Mouse (Mus musculus) neutrophil, adult 5-6 weeks (primary cell): ENCODE measurements around the gene Gm8180. TPM values are rescaled to one million over a fixed set of nuclear protein-coding genes. Genes with fewer than 3 reads are reported as not detected.
A peak's percentile ranks its signal among the peaks of the same experiment; 100 is the strongest.
"Not testable (repeated sequence)": the region's sequence is repeated elsewhere in the genome, so short reads cannot be mapped to it uniquely, and the experiment has no call there.

Experiments used
- ATAC-seq: fragments of 151-379, 151-347 bp; 2 replicates; pipeline ENCODE4 v1.8.0; 2017; ENCODE audit warnings: mild to moderate bottlenecking, moderate TSS enrichment; ENCODE audit not compliant: insufficient number of reproducible peaks, poor library complexity, low FRiP score, severe bottlenecking; ENCODE audit errors: extremely low read depth
- total RNA-seq: library from RNA; stranded (forward); fragments of 200-1000 nt; gene quantifications from 2 replicates; pipeline ENCODE4 v1.2.3, GENCODE M21; 2017

The Gm8180 gene
- not detected in 2 replicates for total RNA-seq

- not testable (repeated sequence) for ATAC-seq
Observed at GRCm38 (mm10) chr14:43784645-43785044, at the start of gene Gm8180. Gene Gm8180 (minus strand): TSS chr14:43784745.

GRCm38 (mm10) chr14:43830385-43830784, 45.8 kb upstream of the Gm8180 start:
- peak; percentile 80; the same call in 1 of the 2 replicates for ATAC-seq

GRCm38 (mm10) chr14:43824176-43824575, 39.6 kb upstream of the Gm8180 start:
- not testable (repeated sequence) for ATAC-seq

GRCm38 (mm10) chr14:43821869-43822268, 37.3 kb upstream of the Gm8180 start:
- ATAC-seq = peak; percentile 73

- not testable (repeated sequence) for ATAC-seq
Observed at GRCm38 (mm10) chr14:43812458-43812857, 27.9 kb upstream of the Gm8180 start.

GRCm38 (mm10) chr14:43808142-43808541, 23.6 kb upstream of the Gm8180 start:
- ATAC-seq = not testable (repeated sequence)

- ATAC-seq = not testable (repeated sequence)
Observed at GRCm38 (mm10) chr14:43804435-43804834, 19.9 kb upstream of the Gm8180 start.

- ATAC-seq = not testable (repeated sequence)
Observed at GRCm38 (mm10) chr14:43796905-43797470, 12.4 kb upstream of the Gm8180 start.

- ATAC-seq = no peak
Observed at GRCm38 (mm10) chr14:43796069-43796904, 11.7 kb upstream of the Gm8180 start.

GRCm38 (mm10) chr14:43793811-43794210, 9.3 kb upstream of the Gm8180 start:
- ATAC-seq = not testable (repeated sequence)

GRCm38 (mm10) chr14:43747566-43747965, 37.0 kb downstream of the Gm8180 start, which contains the start of gene Gm6526:
Gene Gm6526 (plus strand): TSS chr14:43747866.
- ATAC-seq = not testable (repeated sequence)

Other genes with a start within 250 kb of the Gm8180 start
- not detected in 2 replicates for gene Gm5799, start 241.2 kb downstream of the Gm8180 start, total RNA-seq
- gene Gm17654, start 205.6 kb downstream of the Gm8180 start, total RNA-seq = not detected in 2 replicates
- gene Gm10375, start 176.7 kb downstream of the Gm8180 start, total RNA-seq = not detected in 2 replicates
- not detected in 2 replicates for gene Gm8165, start 107.5 kb downstream of the Gm8180 start, total RNA-seq
- not detected in 2 replicates for gene Gm7324, start 86.9 kb downstream of the Gm8180 start, total RNA-seq
- not detected in 2 replicates for gene Gm16506, start 57.3 kb downstream of the Gm8180 start, total RNA-seq
- gene Gm6526, start 36.9 kb downstream of the Gm8180 start, total RNA-seq = not detected in 2 replicates
- gene Ear1, start 90.8 kb upstream of the Gm8180 start, total RNA-seq = 1.6 and 4.5 TPM in 2 replicates
- not detected in 2 replicates for gene Ear10, start 138.8 kb upstream of the Gm8180 start, total RNA-seq
- gene Gm8113, start 140.6 kb upstream of the Gm8180 start, total RNA-seq = not detected in 2 replicates
- gene Ang5, start 172.3 kb upstream of the Gm8180 start, total RNA-seq = not detected in 2 replicates
- not detected in 2 replicates for gene Ang6, start 217.5 kb upstream of the Gm8180 start, total RNA-seq